Mouse (Mus musculus): ENCODE measurements around the gene Rgs3.

The Rgs3 gene

DNA sequence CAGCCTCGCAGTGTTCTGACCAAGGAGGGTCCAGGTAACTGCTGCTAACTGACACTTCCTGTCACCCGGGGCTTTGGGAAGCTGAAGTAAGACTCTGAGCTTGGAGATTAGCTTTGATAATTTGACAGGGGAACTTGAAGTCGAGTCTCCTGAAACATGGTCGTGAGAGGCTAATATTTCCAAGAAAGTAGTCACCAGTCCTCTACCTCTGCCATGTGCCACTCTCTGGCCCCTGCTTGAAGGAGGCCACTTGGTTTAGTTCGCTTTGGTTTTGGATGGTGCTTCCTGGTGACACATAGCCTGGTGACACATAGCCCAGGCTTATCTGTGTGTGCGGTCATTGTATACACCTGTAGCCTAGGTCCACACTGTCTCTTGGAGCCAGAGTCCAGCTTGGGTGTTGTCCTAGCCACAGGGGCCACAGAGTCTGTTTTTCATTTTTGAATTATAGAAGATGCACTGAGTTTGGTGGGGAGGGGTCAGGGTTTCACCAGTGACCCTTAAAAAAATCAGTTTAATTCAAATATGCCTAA, at the start of gene Rgs3:
Gene Rgs3, plus strand, starts transcription at position 51 of the 533 bp plus-strand sequence.
- DNase-seq (ENCODE audit: low read depth) = no peak

- no peak for DNase-seq (ENCODE audit: low read depth)
Observed at GRCm38 (mm10) chr4:62509946-62510345, 49.7 kb upstream of the Rgs3 start.

GRCm38 (mm10) chr4:62513998-62514506, 45.6 kb upstream of the Rgs3 start:
- no peak for DNase-seq (ENCODE audit: low read depth)

DNA sequence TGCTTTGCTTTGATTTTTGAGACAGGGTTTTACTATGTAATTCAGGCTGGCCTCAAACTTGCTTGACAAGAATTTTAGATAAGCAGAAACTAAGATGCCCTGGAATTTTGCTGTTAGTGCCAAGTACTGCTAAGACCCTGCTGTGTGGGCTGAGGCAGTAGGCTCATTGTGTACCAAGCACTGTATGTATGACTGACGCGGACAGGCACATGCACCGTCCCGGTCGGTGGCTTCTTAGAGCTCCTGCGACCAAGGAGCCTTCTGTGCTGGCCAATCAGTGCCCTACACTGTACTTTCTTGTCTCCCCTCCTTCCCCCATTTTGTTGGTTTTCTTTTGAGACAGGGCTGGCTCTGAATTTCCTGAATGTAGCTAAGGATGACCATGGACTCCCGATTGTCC, 44.7 kb upstream of the Rgs3 start:
- DNase-seq (ENCODE audit: low read depth) = no peak

GRCm38 (mm10) chr4:62515490-62515889, 44.2 kb upstream of the Rgs3 start:
- DNase-seq (ENCODE audit: low read depth) = no peak

- no peak for DNase-seq (ENCODE audit: low read depth)
Observed at GRCm38 (mm10) chr4:62516079-62516478, 43.6 kb upstream of the Rgs3 start.

DNA sequence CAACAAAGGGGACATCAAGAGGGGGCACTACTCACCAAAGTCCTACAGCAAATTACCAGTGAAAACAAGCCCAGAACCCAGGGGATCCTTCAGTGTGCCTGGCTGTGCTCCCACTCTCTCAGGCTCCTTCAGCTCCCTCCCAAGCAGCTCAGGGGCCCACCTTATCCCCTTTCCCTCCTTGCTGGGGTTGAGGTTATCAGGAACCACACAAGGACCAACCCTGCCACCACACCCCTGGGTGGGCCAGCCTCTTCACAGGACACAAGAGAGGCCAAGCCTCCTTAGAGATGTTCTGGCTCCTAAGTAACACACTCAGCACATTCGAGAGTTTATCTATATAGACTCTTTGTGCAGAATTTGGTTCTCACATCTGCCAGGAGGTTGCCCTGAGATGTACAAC, 43.1 kb upstream of the Rgs3 start:
- DNase-seq (ENCODE audit: low read depth) = no peak

DNA sequence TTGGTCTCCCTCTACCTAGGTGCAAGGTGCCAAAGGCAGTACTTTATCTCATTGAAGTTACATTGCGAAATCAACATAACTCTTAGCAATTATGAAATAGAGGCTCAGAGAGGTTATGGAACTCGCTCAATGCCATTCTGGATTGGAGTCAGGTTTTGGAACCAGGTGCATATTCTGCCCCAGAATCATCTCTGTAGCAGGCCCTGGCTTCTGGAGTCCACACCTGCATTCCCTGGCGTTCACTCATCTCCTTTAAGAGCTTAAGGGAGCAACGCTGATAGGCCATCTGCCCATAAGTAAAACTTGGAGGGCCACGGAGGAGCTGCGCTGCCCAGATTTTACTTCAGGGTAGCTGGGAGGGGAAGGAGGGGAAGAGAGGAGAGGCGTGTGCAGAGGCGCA, 42.6 kb upstream of the Rgs3 start:
- DNase-seq (ENCODE audit: low read depth) = no peak

- DNase-seq (ENCODE audit: low read depth) = no peak
Observed at GRCm38 (mm10) chr4:62517538-62518415, 41.9 kb upstream of the Rgs3 start.

DNA sequence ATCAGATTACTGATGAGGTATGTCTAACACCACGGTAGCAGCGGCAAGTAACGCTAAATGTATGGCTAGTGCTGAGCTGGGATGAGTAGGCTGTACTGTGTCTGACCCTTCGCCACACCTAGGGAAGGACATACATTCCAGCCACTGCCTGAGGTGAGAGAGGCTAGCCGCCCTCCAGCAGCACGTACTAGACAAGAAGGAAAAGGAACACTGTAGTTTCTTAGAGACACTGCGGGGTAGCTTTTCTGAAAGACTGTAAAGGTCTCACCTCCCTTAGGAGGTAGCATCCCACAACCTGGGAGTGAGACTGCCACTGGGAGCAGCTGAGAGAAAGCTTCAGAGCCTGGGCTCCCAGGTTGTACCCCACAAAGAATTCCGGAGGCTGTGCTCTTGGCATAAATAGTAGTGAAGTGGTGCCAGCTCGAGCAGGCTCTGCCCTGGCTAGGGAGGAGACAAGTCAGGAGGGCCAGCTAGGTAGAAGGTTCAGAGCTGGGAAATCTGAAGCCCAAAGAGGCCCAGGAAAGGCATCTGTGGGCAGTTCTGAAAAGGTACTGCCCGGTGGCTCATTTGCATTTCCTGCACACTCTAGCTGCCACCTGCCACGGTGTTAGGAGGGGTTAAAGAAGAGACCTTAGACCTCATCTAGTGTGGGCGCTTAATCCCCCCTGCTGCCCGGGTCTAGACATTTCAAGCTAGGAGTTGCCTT, 41.1 kb upstream of the Rgs3 start:
- DNase-seq (ENCODE audit: low read depth) = no peak

DNA sequence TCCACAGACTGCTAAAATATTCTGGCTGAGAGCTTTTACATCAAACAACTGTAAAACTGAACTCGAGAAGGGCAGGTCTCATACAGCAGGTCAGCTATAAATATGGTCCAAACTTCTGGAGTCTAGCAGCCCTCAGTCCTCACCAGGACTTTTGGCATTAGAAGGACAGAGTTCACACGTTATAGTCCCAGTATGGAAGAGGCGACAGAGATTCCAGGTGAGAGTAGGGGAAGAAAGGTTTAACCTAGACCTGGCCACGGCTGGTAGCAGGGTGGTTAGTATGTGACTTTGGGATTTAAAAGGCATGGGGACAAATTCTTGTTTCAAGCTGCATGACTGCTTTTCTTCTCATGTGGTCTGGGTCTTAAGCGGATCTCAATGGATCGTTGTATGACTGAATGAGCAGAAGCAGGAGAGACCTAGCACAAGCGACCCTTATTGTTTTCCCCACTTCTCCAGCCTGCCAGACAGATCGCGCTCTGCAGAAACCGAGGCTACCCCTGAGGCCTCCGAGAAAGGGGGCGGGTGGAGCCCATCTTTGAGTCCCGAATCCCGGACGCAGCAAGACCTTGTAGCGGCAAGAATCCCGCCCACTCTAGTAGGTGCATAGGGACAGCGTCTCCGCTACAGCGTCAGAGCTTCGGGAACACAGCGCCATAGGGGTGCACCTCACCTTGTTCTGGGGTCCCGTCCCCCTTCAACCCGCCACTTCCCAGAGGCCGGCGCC, 40.4 kb upstream of the Rgs3 start:
- no peak for DNase-seq (ENCODE audit: low read depth)

DNA sequence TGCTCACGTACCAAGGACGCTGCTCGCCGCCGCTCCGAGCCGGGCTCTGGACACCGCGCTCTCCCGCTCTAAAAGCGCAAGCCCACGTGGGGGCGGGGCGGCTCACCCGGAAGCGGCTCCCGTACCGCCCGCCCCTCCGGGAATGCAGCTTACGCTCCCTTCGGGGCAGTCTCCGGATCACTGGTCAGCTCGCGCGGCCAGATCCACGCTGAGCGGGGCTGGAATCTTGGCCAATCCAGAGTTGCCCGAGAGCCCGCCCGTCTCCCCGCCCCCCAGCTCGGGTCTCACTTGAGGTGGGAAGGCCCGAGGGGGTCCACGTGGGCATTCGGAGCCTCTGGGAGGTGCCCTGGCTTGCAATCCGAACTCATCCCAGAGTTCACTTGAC, 39.8 kb upstream of the Rgs3 start, which contains the start of gene Alad:
Gene Alad, minus strand, starts transcription at position 70 of the 385 bp plus-strand sequence.
- peak; percentile 75 for DNase-seq (ENCODE audit: low read depth)

DNA sequence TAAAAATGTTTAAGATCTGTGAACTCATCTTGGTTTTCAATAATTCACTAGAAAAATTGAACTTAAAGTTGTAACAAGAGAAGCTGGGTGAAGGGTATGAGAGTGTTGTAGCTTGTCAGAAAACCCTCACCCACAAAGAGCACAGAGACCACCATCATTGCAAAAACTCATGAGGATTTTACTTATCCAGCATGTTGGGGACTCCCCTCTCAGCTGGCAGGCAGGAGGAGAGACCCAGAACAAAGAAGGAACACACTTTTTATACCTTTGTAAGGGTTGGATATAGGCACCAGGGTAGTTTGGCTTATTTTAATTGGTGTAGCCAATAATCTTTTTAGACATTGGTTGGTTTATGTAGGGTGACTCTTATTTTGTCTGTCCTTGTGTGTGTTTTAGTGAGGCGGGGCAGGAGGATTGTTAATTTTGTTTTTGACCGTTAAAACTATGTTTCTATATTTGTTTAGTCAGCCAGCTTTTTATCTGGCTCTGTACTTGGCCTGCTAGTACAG, 38.7 kb upstream of the Rgs3 start:
- DNase-seq (ENCODE audit: low read depth) = no peak

DNA sequence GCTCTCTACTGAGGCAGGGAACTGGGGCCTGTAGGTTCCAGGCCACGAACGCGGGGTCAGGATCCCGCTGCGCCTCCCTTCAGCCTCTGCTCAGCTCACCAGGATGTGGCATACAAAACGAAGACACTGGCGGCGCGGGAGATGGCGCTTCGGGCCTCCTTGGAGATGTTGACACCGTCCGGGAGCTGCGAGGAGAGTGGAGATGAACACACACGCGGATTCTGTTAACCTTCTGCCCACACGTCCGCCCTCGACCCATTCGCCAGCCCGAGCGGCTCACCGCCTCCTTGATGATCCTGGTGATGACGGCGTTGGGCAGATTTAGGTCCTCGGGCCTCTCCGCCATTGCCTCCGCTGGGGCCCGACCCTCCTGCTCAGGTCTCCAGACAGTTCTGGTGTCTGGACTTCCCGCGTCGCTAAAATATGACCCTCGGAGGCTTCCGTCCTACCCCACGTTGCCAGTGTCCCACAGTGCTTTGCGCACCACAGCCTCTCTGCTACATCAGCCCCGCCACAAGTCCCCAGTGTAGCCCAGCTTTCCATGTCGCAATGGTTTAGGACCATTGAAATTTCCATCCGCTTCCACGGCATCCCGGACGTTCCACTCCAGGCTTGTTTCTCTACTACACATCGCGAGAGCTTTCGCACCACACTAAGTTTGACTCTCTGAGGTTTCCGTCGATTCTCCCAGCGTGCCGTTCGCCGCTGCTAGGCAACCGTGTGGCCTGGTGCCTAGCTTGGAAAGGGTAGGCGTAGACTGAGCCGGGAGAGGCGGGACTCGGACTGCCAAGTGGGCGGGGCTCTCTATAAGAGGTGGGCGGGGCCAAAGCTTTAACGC, 34.8 kb upstream of the Rgs3 start, which contains the start of the genes Pole3 and 4933430I17Rik:
Gene Pole3, minus strand, starts transcription at position 418 of the 838 bp plus-strand sequence.
Gene 4933430I17Rik, plus strand, starts transcription at position 719 of the 838 bp plus-strand sequence.
- DNase-seq (ENCODE audit: low read depth) = peak; percentile 99

DNA sequence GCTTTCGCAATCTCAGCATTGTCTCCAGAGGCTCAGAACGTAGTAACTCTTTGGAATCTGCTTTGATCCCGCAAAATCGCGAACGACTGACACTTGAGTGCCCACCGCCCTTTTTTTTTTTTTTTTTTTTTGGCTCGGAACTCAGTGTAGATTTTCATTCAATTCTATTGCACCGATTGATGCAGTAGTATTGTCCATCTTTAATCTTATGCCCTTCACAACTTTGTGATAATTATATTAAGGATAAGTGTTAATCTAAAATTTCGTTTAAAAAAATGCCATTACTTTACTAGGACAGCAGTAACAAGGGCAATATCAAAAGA, 34.2 kb upstream of the Rgs3 start:
- DNase-seq (ENCODE audit: low read depth) = no peak

GRCm38 (mm10) chr4:62526256-62526655, 33.4 kb upstream of the Rgs3 start:
- DNase-seq (ENCODE audit: low read depth) = no peak

DNA sequence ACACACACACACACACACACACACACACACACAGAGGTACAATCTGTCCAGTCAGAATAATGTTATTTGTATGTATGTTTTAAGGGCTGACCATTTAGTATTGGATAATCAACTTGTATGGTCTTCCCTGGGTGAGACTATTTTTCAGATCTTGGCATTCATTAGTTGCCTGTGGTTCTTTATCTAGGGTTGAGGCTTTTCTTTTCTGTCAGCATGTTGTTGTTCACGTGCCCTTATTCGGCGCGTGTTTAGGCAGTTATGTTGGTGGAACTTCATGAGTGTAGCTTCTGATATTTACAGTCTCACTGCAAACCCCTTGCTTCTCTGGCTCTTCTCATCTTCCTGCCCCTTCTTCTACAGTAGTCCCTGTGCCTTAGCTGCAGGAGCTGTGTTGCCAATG, 32.0 kb upstream of the Rgs3 start:
- no peak for DNase-seq (ENCODE audit: low read depth)

DNA sequence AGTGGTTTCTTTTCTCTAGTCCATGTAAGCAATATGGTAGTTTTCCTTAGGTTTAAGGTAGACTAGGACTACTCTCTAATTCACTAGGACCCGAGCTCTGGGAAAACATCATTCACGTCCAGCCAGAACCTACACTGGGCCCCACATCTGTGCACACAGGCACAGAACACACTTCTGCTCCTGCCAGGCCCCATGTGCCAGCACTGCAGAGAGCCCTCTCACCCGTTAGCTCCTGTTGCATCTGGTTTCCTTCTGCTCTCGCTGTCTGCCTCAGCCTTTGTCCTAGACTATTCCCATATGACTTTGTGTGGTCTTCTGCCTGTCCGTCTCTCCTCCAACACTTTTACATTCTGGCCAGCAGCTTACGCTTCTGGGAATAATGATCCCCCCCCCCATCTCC, 25.9 kb upstream of the Rgs3 start:
- no peak for DNase-seq (ENCODE audit: low read depth)

- DNase-seq (ENCODE audit: low read depth) = no peak
Observed at GRCm38 (mm10) chr4:62541802-62542201, 17.8 kb upstream of the Rgs3 start.

GRCm38 (mm10) chr4:62543782-62544181, 15.9 kb upstream of the Rgs3 start:
- no peak for DNase-seq (ENCODE audit: low read depth)

DNA sequence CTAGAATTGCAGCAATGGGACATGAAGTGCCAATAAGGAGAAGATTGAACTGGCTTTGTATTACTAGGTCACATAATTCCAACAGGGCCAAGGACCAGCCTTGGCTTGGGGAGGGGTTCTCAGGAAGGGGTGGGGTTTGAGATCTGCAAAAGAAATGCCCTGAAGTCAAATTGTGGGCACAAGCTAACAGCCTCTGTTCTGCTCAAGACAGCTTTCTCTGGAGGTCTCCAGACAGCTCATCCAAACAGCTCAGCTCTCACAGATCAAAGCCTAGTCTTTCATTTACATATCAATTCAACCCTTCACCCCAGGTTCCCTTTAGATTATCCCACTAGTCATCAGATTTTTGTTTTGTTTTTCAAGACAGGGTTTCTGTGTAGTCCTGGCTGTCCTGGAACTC, 14.8 kb upstream of the Rgs3 start:
- no peak for DNase-seq (ENCODE audit: low read depth)

Measured in naive thymus-derived CD4-positive, alpha-beta T cell, adult 2 months (primary cell).